Mouse (Mus musculus) ES-Bruce4 (cell line): ENCODE results near the gene D330020A13Rik.

ENCODE experiments used
- CTCF ChIP-seq: IDR thresholded peaks from one replicate; pipeline ENCODE4 v1.8.1; 2011; ENCODE audit warnings: low read depth, low read length
- POLR2A ChIP-seq: IDR thresholded peaks from one replicate; pipeline ENCODE4 v1.8.1; 2011; ENCODE audit warnings: low read length; ENCODE audit not compliant: insufficient read depth

GRCm38 (mm10) chr6:120318303-120318940, 24.3 kb downstream of the D330020A13Rik start:
- TF ChIP-seq CTCF (no peak), POLR2A (no peak)
